Mouse (Mus musculus): ENCODE data around the gene Ybx1.

DNA sequence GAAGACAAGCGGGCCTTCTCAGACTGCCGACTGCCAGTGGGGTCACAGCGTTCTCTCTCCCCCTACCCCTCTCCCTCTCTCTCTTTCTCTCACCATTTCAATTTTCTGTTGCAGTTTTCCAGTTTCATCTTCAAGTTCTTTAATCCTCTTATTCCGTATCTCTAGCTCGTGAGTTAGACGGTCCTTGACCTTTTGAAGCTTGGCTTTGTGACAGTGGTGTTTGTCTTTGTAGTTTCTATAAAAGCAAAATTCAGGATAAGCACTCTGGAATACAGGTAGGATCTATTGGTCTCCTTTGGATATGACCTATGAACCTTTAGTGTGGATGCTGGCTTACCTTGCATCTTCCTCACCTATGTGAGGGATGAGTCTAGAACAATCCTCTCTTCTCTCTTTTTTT, 39.1 kb upstream of the Ybx1 start:
- TF ChIP-seq GATA1 (IDR thresholded peaks at IDR 0.05; ENCODE audit: borderline replicate concordance, low read length), result no peak
- TF ChIP-seq FLI1 (IDR thresholded peaks at IDR 0.05; ENCODE audit: low read length), result no peak
